Mouse (Mus musculus) G1E (cell line): Measurements from ENCODE around the gene Grin2b. TPM values are rescaled to one million over a fixed set of nuclear protein-coding genes. Genes with fewer than 3 reads are reported as not detected.
A peak's percentile ranks its signal among the peaks of the same experiment; 100 is the strongest.

ENCODE experiments used
- ATAC-seq: 2 replicates; pipeline ENCODE4 v1.8.0; 2016; ENCODE audit warnings: mild to moderate bottlenecking; ENCODE audit not compliant: insufficient number of reproducible peaks, poor library complexity, low FRiP score, severe bottlenecking; ENCODE audit errors: extremely low read depth
- DNase-seq: peaks from one replicate; pipeline ENCODE4 v3.0.0; 2012; ENCODE audit warnings: low spot score
- H3K27me3 ChIP-seq: 2 replicates; pipeline ENCODE4 v1.6.1; 2012; ENCODE audit warnings: mild to moderate bottlenecking, low read length, inconsistent platforms; ENCODE audit not compliant: insufficient read depth
- H3K36me3 ChIP-seq: replicated peaks from 2 replicates; pipeline ENCODE3; 2012; ENCODE audit warnings: mild to moderate bottlenecking, inconsistent platforms
- H3K4me1 ChIP-seq: 2 replicates; pipeline ENCODE4 v1.6.1; 2012; ENCODE audit warnings: low read depth, low read length, inconsistent platforms, mixed read lengths; ENCODE audit not compliant: insufficient read depth
- H3K4me3 ChIP-seq: 2 replicates; pipeline ENCODE4 v1.5.1; 2012; ENCODE audit warnings: low read depth, mild to moderate bottlenecking, inconsistent platforms, low read length, moderate library complexity, mixed read lengths
- H3K9me3 ChIP-seq: replicated peaks from 2 replicates; pipeline ENCODE4 v1.6.1; 2012; ENCODE audit warnings: inconsistent platforms
- CTCF ChIP-seq: IDR thresholded peaks from 2 replicates; pipeline ENCODE4 v1.5.1; 2012; ENCODE audit warnings: low read depth, low read length, inconsistent platforms, mixed read lengths
- GATA1 ChIP-seq: IDR thresholded peaks from 2 replicates; pipeline ENCODE4 v1.6.1; 2012; ENCODE audit warnings: borderline replicate concordance, low read length, inconsistent platforms, mixed read lengths
- GATA2 ChIP-seq: IDR thresholded peaks from 2 replicates; pipeline ENCODE4 v1.6.1; 2012; ENCODE audit warnings: low read depth, low read length, inconsistent platforms, borderline replicate concordance
- POLR2AphosphoS5 ChIP-seq: IDR thresholded peaks from 2 replicates; pipeline ENCODE4 v1.6.1; 2012; ENCODE audit warnings: low read depth, low read length, inconsistent platforms; ENCODE audit not compliant: insufficient replicate concordance
- TAL1 ChIP-seq: conservative IDR thresholded peaks from 2 replicates; pipeline ENCODE4 v1.6.1; 2012; ENCODE audit warnings: low read depth, low read length, inconsistent platforms, mixed read lengths
- polyA plus RNA-seq: library from polyadenylated mRNA; stranded (reverse); fragments of >175 nt; gene quantifications from 2 replicates; pipeline ENCODE4 v1.2.3, GENCODE M21; 2012
- total RNA-seq, 2 experiments: library from RNA; stranded (forward) in 1 of 2; stranded (reverse) in 1 of 2; fragments of 200-1000 nt in 1 of 2; fragments of >200 nt in 1 of 2; fragmentation: Nextera tagmentation in 1 of 2; gene quantifications; 2 replicates each; pipeline ENCODE4 v1.2.3; 2014 to 2017

The Grin2b gene
- total and polyA plus RNA-seq, 3 experiments: 0.05 TPM; not detected in 2

- no peaks in the 10 kb centered on the region for H3K36me3 ChIP-seq
- no peak overlapping the region for H3K4me3 ChIP-seq
- no peak for TF ChIP-seq POLR2AphosphoS5
- no peak for TF ChIP-seq GATA2
- no peak for TF ChIP-seq TAL1
- H3K4me1 ChIP-seq: no peaks in the 10 kb centered on the region
- DNase-seq (no peak), ATAC-seq (no peak)
- H3K27me3 ChIP-seq: no peaks in the 10 kb centered on the region
- peaks cover 44% of the 10 kb centered on the region for H3K9me3 ChIP-seq
These were observed 64.1 kb downstream of the Grin2b start for GRCm38 (mm10) chr6:136109172-136109571.

DNA sequence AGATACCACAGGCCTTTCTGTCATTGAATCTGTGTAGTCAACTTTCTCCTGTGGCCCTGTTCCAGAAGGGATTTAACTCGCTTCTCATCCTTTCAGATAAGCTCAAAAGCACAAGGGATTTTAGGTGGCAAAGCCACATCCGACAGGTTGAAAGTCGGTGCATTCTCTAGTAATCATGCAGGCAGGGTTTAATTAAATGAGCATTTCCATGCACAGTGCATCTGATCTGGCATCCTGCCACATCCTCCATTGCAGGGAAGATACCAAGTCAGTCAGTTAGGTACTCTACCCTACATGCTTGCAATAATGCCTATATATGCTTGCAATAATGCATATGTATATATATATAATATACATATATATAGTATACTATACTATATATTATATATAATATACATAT lies 64.8 kb downstream of the Grin2b start:
- TF ChIP-seq POLR2AphosphoS5: no peak
- no peak for TF ChIP-seq GATA1
- no peak for TF ChIP-seq TAL1
- TF ChIP-seq GATA2: no peak
- TF ChIP-seq CTCF: no peak
- Histone ChIP-seq H3K9me3 (peaks cover 41% of the 10 kb centered on the region), H3K36me3 (no peaks in the 10 kb centered on the region), H3K27me3 (no peaks in the 10 kb centered on the region), H3K4me1 (no peaks in the 10 kb centered on the region), H3K4me3 (no peak overlapping the region)
- ATAC-seq (no peak), DNase-seq (no peak)

DNA sequence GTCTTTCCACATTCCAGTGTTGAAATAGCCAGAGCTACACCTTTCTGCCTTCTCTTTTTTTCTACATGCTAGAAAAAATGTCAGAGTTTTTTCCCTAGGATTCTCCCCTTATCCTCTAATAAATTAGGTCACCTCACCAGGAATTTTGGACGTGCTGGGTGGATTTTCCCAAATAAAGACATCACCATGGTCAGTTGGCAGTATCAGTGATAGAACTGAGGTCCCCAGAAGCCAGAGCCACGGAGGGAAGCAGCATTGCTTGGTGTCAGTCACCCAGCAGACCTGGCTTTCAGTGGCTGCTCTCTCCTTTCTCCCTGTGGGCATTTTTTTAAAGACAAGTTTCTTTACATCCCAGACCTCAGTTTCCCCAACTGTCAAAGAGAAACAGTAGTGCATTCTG lies 68.1 kb downstream of the Grin2b start:
- TF ChIP-seq GATA1 (no peak), GATA2 (no peak), POLR2AphosphoS5 (no peak)
- Histone ChIP-seq H3K36me3 (no peaks in the 10 kb centered on the region), H3K4me3 (no peak overlapping the region), H3K9me3 (peaks cover 52% of the 10 kb centered on the region), H3K27me3 (no peaks in the 10 kb centered on the region), H3K4me1 (no peaks in the 10 kb centered on the region)
- ATAC-seq: no peak
- no peak for DNase-seq

GRCm38 (mm10) chr6:136100241-136100640 lies 73.1 kb downstream of the Grin2b start:
- no peak for ATAC-seq
- Histone ChIP-seq H3K4me3 (no peak overlapping the region), H3K9me3 (peaks cover 53% of the 10 kb centered on the region), H3K36me3 (no peaks in the 10 kb centered on the region), H3K4me1 (no peaks in the 10 kb centered on the region), H3K27me3 (no peaks in the 10 kb centered on the region)
- no peak for DNase-seq
- TF ChIP-seq CTCF (no peak), POLR2AphosphoS5 (no peak), GATA2 (no peak), GATA1 (no peak), TAL1 (no peak)

GRCm38 (mm10) chr6:136096269-136096668 lies 77.0 kb downstream of the Grin2b start:
- TF ChIP-seq POLR2AphosphoS5 (no peak), GATA2 (no peak), GATA1 (no peak), TAL1 (no peak), CTCF (no peak)
- Histone ChIP-seq H3K27me3 (no peaks in the 10 kb centered on the region), H3K9me3 (peaks cover 40% of the 10 kb centered on the region), H3K36me3 (no peaks in the 10 kb centered on the region), H3K4me3 (no peak overlapping the region), H3K4me1 (no peaks in the 10 kb centered on the region)
- DNase-seq: no peak
- ATAC-seq: peak; percentile 32; the same call in 1 of the 2 replicates

GRCm38 (mm10) chr6:136079991-136080734 lies 93.1 kb downstream of the Grin2b start:
- no peak for ATAC-seq
- DNase-seq: no peak
- Histone ChIP-seq H3K36me3 (no peaks in the 10 kb centered on the region), H3K9me3 (peaks cover 21% of the 10 kb centered on the region), H3K4me3 (no peak overlapping the region), H3K27me3 (no peaks in the 10 kb centered on the region), H3K4me1 (no peaks in the 10 kb centered on the region)
- TF ChIP-seq GATA1 (no peak), TAL1 (no peak), GATA2 (no peak), CTCF (no peak), POLR2AphosphoS5 (no peak)

GRCm38 (mm10) chr6:136072326-136073054 lies 100.8 kb downstream of the Grin2b start:
- H3K27me3 ChIP-seq: no peaks in the 10 kb centered on the region
- DNase-seq (no peak), ATAC-seq (no peak)
- peaks cover 42% of the 10 kb centered on the region for H3K9me3 ChIP-seq
- H3K36me3 ChIP-seq: no peaks in the 10 kb centered on the region
- no peaks in the 10 kb centered on the region for H3K4me1 ChIP-seq
- TF ChIP-seq POLR2AphosphoS5: no peak
- no peak for TF ChIP-seq TAL1
- TF ChIP-seq GATA1: no peak
- no peak for TF ChIP-seq GATA2
- no peak for TF ChIP-seq CTCF
- no peak overlapping the region for H3K4me3 ChIP-seq
